Mouse (Mus musculus) hematopoietic stem cell, adult 5-6 weeks (primary cell): ENCODE measurements around the gene Slc35d1. TPM values are rescaled to one million over a fixed set of nuclear protein-coding genes. Genes with fewer than 3 reads are reported as not detected.
"Not testable (repeated sequence)": the region's sequence is repeated elsewhere in the genome, so short reads cannot be mapped to it uniquely, and the experiment has no call there.

Source experiments
- ATAC-seq, 2 experiments: fragments of 125-278 bp in 1 of 2; replicated peaks in 1 of 2; 2 replicates each; pipeline ENCODE4 v1.8.0; 2016 to 2017; ENCODE audit warnings: inconsistent platforms in 2 of 2, mild to moderate bottlenecking in 2 of 2, moderate number of reproducible peaks in 2 of 2, low read depth in 1 of 2, moderate TSS enrichment in 1 of 2; ENCODE audit not compliant: low FRiP score in 2 of 2, poor library complexity in 2 of 2, severe bottlenecking in 2 of 2, insufficient read depth in 1 of 2, low TSS enrichment in 1 of 2
- total RNA-seq: library from RNA; stranded (forward); fragments of 172-1452, 232-1000 nt; gene quantifications from 2 replicates; pipeline ENCODE4 v1.2.3, GENCODE M21; 2017

The Slc35d1 gene
- total RNA-seq, 1 experiment from 2014 or later: 5.5 TPM

GRCm38 (mm10) chr4:103200046-103200445, 14.9 kb downstream of the Slc35d1 start:
- ATAC-seq: no peak

DNA sequence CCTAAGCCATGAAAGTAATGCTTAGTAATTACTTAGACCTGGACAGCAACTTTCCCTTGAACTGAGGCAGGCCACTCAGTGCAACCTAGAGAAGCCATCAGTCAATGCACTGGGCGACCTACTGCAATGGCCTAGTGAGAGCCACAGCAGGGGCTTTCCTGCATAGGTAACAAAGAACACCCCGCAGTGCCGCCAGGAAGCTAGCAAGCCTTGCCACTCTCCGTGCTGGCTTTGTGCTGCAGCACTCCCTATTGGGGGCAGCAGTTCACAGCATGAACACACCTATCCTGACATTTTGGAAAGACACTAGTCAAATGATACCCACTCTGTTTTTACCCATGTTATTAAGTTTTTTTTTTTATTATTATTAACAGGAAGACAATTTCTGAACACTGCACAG, 15.9 kb downstream of the Slc35d1 start:
- ATAC-seq: no peak

DNA sequence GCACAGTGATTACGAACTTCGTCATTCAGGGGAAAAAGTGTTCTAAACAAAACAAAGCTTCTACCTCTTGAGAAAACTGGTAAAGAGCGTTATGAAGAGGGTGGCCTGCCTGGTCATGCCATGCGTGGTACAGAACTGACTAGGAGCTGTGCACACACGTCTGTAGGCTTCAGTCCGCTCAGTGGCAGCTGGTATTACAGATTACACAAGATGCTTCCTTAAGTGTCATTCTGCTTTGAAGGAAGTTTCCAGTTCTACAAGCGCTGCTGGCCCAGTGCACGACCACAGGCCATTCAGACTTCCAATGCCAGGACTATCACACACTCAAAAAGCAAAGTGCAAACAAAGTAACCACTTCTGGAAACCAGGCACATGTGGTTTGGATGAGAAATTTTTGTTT, 17.6 kb downstream of the Slc35d1 start:
- no peak for ATAC-seq

GRCm38 (mm10) chr4:103192421-103192820, 22.5 kb downstream of the Slc35d1 start:
- no peak; a peak in 1 of 4 replicates for ATAC-seq

GRCm38 (mm10) chr4:103188786-103189640, 26.0 kb downstream of the Slc35d1 start:
- no peak for ATAC-seq

DNA sequence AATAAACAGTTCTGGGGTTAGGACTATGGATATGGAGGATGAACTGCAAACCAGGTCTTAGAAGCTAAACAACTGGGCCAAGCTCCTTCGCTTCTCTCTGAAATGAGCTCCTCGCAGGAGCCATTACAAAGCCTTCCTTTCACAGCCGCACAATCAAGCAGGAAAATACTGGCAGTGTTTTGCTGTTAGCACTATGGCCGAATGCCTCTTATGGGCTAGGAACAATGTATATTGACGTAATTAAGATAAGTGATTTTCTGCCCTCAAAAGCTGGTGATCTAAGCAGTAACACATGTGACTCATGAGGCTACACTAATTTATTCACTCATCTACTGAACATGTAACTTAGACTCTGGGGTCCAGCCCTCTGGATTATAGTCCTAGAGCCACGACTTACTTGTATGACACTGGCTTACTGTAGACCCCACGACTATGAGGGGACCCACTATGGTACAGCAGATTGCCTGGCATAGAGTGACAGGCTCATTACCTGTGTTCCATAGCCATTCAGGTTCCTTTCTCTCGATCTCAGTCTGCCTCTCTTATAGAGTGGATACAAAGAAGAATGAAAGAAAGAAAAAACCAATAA, 34.6 kb downstream of the Slc35d1 start:
- ATAC-seq: no peak

DNA sequence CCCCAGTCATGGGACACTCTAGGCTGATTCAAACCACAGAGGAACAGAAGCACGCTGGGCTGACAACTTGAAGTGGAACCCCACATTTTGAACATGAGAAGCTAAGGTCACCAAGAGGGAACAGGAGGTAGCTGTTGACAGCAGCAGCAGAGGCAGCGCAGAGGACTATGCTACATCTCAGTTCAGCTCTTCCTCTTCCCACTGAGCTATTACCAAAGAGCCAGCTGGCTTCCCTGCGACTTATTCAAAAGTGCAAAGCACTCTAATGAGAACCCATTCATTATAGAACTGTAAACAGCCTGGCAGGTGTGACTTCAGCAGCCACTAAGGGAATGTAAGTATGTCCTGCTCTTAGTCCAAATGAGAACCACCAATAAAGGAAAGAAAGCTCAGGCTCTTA, 35.4 kb downstream of the Slc35d1 start:
- ATAC-seq: no peak

DNA sequence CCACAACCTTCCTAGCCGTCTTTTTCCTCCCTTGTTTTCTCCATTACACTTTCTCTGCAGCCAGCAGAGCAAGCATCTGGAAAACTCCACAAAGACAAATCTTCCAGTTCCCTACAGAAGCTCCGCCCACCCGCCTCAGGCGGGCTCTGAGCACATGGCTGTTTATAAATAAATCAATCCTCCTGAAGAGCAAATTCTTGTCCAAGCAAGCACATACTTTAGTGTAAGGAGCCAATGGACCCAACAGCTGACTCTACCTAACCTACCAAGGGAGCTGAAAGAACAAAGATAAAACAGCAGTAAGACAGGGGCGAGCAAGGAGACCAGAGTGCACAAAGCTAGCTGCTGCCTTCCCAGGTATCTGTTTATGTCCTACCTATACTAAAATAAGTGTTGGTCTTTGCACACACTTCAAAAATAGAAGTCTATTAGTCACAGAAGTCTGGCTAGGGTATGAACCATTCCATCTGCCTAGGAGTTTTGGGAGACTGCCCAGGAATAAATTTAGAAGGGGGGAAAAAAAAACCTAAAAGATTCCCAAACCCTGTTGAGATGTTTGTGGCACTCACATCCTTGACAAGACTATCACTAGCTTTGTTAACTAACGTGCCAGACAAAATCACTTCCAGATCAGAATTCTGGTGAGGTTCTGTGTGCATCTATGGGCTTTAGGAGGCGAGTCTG, 36.2 kb downstream of the Slc35d1 start:
- ATAC-seq: no peak; a peak in 1 of 4 replicates

DNA sequence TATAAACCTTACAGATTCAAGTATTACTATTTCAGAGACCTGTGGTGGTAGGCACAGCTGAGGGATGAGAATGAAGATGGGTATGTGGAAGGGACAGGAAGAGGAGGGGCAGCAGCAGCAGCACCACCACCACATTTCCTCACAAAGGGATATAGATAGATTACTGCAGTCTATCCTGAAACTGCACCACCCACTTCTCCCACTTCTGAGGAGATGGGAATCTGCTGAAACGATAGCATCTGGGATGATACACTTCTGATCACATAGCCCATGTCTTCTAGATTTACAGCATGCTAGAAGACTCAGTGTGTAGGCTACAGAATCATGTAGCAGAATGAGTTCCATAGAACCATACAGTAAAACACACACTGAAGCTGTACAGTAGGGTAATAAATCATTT, 37.3 kb downstream of the Slc35d1 start:
- ATAC-seq: no peak

- no peak for ATAC-seq
These were observed 41.0 kb downstream of the Slc35d1 start for GRCm38 (mm10) chr4:103174001-103174400.

DNA sequence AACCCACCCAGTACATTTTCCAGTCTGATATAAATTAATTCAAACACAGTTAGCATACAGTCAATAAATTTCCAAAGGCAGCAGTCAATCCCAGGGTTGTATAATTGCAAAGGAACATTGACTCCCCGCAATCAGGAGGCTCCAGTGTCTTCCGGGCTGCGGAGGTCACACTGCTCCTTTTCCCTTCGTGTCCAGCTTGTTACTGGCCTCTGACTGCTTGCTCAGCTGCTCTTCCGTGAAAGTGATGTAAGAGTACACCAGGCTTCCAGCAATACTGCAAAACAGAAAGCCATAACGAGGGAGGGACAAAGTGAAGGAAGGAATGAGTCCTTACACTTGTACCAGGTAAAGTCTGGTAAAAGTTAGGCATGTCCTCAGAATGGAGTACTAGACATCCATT, 41.5 kb downstream of the Slc35d1 start:
- no peak for ATAC-seq

DNA sequence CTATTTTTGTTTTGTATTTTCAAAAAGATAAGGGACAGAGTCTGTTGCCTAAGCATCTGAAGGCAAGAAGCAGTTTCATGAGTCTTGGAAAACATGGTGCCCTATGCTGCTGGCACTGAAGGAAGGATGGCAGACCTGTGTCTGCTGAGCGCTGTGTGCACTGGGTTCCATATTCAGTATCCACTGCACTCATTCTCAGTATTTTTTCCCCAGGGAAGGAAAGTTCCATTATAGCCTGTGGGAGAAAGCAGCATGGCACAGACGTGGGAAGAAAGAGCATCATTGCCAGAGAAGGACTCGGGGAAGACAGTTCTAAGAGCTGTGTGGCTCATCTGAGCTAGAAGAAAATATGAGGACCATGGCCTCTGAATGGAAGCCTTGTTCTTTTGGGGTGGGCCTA, 43.7 kb downstream of the Slc35d1 start:
- ATAC-seq: no peak

DNA sequence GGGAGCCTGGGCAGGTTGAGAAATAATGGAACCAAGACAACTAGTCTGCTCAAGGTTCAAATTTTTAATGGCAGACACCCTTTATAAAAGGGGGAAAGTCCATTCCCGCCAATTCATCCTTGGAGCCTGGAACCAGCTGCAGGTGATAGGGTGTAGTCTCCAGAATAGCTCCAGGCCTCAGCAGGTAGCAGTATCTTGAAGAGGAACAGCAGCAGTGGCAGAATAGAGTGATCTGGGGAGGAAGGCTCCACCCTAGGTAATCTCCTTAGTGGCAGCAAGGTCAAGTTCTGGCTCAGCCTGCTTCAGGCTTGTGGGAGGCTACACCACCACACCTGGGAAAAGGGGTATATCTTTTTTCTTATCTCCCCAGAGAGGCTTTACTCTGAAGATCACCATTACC, 48.8 kb downstream of the Slc35d1 start:
- not testable (repeated sequence) for ATAC-seq

DNA sequence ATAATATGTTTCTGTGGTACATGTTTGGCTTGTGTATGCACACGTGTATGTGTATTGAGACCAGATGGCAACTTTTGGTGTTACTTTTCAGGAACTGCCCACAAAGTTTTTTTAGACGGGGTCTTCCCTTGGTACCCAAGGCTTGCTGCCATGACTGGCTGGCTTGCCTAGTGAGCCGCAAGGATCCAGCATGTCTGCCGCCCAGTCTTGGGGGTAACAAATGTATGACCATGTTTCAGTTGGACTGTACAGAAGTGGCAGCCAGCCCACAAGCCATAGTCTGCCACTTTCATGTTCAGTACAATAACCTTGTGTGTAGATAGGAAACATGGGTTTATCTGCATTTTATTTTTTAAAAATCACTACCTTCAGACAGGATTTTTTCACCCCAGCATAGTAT, 56.2 kb downstream of the Slc35d1 start:
- ATAC-seq: no peak

DNA sequence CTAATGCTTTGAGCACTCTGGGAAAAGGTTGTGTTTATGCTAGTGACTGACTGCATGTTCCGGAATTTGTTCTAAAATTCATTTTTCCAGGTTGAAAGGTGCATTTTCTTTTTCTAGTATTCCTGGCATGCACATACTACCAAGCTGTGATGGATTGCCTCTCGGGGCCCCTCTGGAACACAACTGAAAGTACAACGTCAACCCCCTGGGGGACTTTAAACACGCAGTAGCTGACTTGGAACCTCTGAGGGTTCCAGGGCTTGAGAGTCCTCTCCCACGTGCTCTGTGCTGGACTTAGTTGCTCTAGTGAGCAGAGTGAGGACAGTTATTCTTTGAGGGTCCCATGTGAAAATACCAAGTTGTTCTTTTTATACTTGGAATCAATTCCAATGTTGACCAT, 63.0 kb downstream of the Slc35d1 start:
- no peak for ATAC-seq

GRCm38 (mm10) chr4:103146339-103146738, 68.6 kb downstream of the Slc35d1 start:
- peak; percentile 75; a peak in 3 of 4 replicates for ATAC-seq

DNA sequence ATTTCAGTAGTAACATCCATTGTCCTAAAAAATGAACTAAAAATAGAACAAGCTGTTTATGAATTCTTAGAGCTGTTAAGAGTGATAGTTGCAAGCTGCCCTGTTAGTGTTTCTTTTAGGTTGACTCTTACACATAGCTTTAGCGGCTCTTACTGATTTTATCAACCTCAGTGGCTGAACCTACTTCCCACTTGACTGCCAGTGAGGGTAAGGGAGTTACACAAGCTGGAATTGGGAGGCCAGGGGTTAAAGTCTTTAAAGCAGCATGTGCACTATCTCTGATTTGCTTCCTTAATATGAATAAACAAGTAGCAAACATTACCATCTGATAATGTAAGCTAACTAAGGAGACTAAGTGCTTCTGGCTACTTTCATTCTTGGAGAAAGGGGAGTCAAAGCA, 78.0 kb downstream of the Slc35d1 start:
- ATAC-seq: no peak

GRCm38 (mm10) chr4:103126533-103126932, 88.4 kb downstream of the Slc35d1 start:
- no peak for ATAC-seq
